Mouse (Mus musculus) adrenal gland, adult 10 weeks (tissue): ENCODE measurements around the gene Dlg5. TPM values are rescaled to one million over a fixed set of nuclear protein-coding genes. Genes with fewer than 3 reads are reported as not detected.

Experiments used
- polyA plus RNA-seq: library from polyadenylated mRNA; stranded (reverse); fragments of 350-450 nt; fragmentation: Illumina TruSeq; extraction: RNeasy Lipid Tissue Mini Kit (QIAGEN cat#74804); gene quantifications from one replicate; pipeline ENCODE4 v1.2.3, GENCODE M21; 2014; ENCODE audit warnings: low read depth, low replicate concordance

Dlg5 gene
- polyA plus RNA-seq: 37.9 TPM

GRCm38 (mm10) chr14:24245177-24246081 is at the start of gene Dlg5:
Dlg5 (minus strand) TSS chr14:24245920.

GRCm38 (mm10) chr14:24292914-24293313 is 47.2 kb upstream of the Dlg5 start, which contains the start of gene E330034G19Rik:
E330034G19Rik (plus strand) TSS chr14:24293214.

Other genes with a start within 250 kb of the Dlg5 start
- 52.5 TPM for gene Kcnma1, start 231.4 kb downstream of the Dlg5 start, polyA plus RNA-seq
- gene E330034G19Rik, start 47.3 kb upstream of the Dlg5 start, polyA plus RNA-seq: not detected
- gene Polr3a, start 241.1 kb upstream of the Dlg5 start, polyA plus RNA-seq: 6.8 TPM
- gene Rps24, start 241.2 kb upstream of the Dlg5 start, polyA plus RNA-seq: 5,401 TPM